Mouse (Mus musculus) lung, adult 2 months (tissue): ENCODE measurements around the gene Actrt2. TPM values are rescaled to one million over a fixed set of nuclear protein-coding genes. Genes with fewer than 3 reads are reported as not detected.

Experiments used
- DNase-seq: peaks from one replicate; pipeline ENCODE4 v3.0.0; 2022
- H3K4me1 ChIP-seq: fragments of 200-500 bp; 2 replicates; pipeline ENCODE4 v1.6.1; 2011; ENCODE audit warnings: low read length; ENCODE audit not compliant: control insufficient read depth, insufficient read depth
- H3K4me3 ChIP-seq: fragments of 200-500 bp; replicated peaks from 2 replicates; pipeline ENCODE3; 2011; ENCODE audit warnings: low read depth, mild to moderate bottlenecking, control low read depth, low read length; ENCODE audit errors: extremely low read depth
- CTCF ChIP-seq: fragments of 200-500 bp; IDR thresholded peaks from 2 replicates; pipeline ENCODE4 v1.5.1; 2011; ENCODE audit warnings: mild to moderate bottlenecking, low read length, control low read depth; ENCODE audit not compliant: insufficient read depth
- POLR2A ChIP-seq: fragments of 200-500 bp; IDR thresholded peaks from 2 replicates; pipeline ENCODE4 v1.6.1; 2011; ENCODE audit warnings: low read depth, mild to moderate bottlenecking, control low read depth, low read length, borderline replicate concordance; ENCODE audit errors: extremely low read depth
- WGBS: fragments of 180-500 bp; shearing (Covaris S2); methylation state at CpG from one replicate; pipeline ENCODE4 v1.1.7; 2018; 5-methylcytosine and 5-hydroxymethylcytosine counted together
- polyA plus RNA-seq: library from polyadenylated mRNA; depleted of rRNA; stranded (reverse); fragments of >200 nt; gene quantifications from 2 replicates; pipeline ENCODE4 v1.2.3, GENCODE M21; 2012

The Actrt2 gene
- polyA plus RNA-seq, 1 experiment = not detected

DNA sequence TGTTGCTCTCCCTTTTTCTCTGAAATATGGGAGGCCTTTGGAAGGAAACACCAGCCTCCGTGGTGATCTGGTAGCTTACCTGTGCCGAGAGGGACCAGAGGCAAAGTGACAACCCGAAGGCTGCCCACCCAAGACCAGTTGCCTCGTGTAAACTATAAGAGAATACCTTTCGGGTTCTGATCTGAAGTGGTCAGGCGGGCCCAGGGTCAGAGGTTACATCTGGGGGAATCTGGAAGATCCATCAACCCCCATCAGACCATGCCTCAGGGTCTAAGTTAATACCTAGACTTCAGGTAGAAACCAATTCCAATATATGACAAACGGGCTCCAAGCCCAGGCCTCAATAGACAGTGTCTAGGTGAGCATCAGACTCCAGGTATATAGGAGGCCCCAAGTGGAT is 35.3 kb upstream of the Actrt2 start:
- no peak for TF ChIP-seq CTCF
- TF ChIP-seq POLR2A = no peak
- no peaks in the 10 kb centered on the region for H3K4me1 ChIP-seq
- 83% methylated on average over 7 of the region's 7 CpGs for WGBS
- no peak overlapping the region for H3K4me3 ChIP-seq
- DNase-seq = no peak

DNA sequence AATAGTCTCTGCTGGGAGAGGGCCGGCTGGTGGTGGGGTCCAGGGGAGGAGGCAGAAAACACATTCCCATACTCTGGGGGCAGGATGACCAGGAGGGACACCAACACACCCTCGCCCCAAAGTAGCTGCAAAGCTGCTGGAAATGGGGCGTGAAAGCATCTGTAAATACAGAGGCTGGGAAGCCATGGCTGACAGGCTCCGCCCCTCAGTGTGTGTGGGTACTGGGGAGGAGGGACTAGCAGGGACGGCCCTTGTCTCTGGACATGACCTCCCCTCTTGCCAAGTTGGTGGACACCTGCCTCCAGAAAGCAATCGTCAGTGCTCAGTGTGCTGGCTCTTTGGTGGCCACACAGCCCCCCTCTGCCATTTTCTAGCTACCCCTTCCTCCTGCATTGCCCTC is 34.5 kb upstream of the Actrt2 start:
- TF ChIP-seq CTCF = no peak
- TF ChIP-seq POLR2A = no peak
- 63% methylated on average over 6 of the region's 6 CpGs for WGBS
- DNase-seq = no peak

DNA sequence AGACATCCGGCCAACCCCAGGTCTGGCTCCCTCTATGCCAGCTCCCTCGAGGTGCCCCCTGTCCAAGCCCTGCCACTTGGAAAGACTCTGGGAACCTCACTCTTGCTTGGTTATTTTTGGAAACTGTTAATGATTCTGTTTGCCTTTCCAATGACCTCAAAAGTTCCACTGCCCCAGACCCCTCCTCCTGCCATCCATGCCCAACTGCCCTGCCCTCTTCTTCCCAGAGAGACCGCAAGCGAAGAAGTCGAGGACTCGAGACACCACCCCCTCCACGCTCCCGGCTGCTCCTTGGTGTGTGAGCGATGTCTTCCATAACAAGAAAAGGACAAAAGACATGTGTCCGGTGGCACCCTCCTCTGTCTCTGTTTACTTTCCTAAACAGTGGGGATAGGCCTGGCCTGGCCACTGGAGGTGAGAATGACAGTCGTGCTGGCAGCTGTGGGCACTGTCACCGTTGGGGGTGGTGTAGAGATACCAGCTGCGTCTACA is 33.3 kb upstream of the Actrt2 start:
- no peak for DNase-seq

More for the DNA sequence above, 34.5 kb upstream of the Actrt2 start:
- Histone ChIP-seq H3K4me1 (no peaks in the 10 kb centered on the region), H3K4me3 (no peak overlapping the region)

DNA sequence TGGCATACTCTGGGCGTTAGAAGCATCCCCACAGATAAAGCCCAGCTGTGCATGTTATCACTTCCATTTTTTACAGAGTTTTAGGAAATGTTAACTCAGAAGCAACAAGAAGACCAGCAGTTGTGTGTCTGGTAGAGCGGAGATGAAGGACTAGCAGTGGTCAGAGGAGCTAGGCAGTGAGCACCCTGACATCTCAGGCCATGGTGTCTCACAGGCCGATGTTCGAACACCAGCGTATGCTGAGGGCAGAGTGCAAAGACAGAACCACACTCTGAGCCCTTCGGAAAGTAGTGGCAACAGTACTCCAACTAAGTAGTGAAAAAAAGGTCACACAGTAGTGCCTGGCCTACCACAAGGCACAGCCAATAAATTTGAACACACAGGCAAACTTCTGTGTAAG is 32.8 kb upstream of the Actrt2 start:
- no peak overlapping the region for H3K4me3 ChIP-seq
- DNase-seq = no peak
- WGBS = 87% methylated on average over 6 of the region's 6 CpGs
- no peak for TF ChIP-seq POLR2A
- H3K4me1 ChIP-seq = no peaks in the 10 kb centered on the region

More for the DNA sequence above, 33.3 kb upstream of the Actrt2 start:
- TF ChIP-seq CTCF (no peak), POLR2A (no peak)
- Histone ChIP-seq H3K4me1 (no peaks in the 10 kb centered on the region), H3K4me3 (no peak overlapping the region)
- WGBS = 61% methylated on average over 13 of the region's 13 CpGs

DNA sequence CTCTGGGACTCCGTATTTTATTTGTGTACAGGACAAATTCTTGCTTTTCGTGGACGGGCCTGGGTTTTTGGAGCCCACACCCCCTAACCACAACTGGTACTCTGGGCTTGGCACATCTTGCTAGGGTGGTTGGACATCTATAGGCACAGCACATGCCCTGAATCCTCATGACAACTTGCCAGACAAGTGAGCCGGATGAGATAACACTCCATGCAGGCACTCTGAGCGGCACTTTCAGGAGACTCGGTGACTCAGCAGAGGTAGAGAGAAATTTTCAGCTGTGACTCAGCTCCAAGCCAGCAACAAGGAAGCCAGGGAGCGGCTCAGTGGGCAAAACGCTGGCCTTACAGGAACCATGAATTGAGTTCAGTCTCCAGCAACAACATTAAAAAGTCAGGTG is 31.6 kb upstream of the Actrt2 start:
- DNase-seq = no peak
- H3K4me1 ChIP-seq = no peaks in the 10 kb centered on the region
- no peak overlapping the region for H3K4me3 ChIP-seq
- 69% methylated on average over 8 of the region's 8 CpGs for WGBS
- no peak for TF ChIP-seq POLR2A
- TF ChIP-seq CTCF = no peak

DNA sequence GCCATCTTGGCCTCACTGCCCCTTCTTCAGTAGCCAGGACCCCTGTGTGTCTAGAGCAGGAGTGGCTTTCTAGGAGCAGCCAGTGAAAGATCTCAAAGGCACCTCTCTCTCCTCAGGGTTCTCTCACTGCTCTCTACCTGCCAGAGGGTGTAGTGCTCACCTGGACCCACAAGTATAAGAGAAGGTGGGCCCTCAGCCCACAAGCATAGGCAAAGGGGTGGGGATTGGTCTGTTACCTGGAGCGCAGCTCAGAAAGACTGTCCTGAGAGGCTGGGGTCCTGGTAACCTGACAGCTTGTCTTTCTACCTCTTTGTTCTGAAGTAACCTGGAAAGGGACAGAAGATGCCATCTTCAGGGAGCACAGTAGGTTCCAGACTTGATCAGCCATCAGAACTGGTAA is 31.0 kb upstream of the Actrt2 start:
- no peak overlapping the region for H3K4me3 ChIP-seq
- WGBS = 100% methylated on average over 1 of the region's 1 CpGs
- DNase-seq = no peak
- no peaks in the 10 kb centered on the region for H3K4me1 ChIP-seq
- TF ChIP-seq POLR2A (no peak), CTCF (no peak)

DNA sequence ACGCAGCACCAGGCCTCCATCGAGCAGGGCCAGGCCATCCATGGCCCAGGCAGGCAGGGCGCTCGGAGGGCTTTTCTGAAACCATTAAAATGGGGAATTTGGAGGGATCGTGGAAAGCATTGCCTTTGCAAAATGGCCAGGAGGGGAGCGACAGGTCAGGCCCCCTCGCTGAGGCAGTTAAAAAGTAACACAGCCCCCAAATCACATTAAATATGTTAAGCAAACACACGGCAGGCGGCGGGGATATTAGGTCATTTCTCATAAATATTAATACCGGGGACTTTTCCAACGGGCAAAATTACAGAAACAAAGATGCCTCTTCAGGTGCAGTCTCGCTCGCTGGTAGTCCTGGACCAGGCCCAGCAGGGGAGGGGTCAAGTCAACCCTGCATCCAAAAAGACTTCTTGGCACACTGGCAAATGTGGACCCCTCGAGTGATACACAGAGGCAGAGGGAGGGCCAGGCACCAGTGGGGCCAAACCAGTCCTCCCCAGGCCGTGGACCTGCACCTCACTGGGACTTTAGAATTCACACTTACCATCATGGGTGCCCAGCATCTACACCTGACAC is 30.4 kb upstream of the Actrt2 start:
- Histone ChIP-seq H3K4me1 (no peaks in the 10 kb centered on the region), H3K4me3 (no peak overlapping the region)
- 80% methylated on average over 16 of the region's 16 CpGs for WGBS
- TF ChIP-seq CTCF (no peak), POLR2A (no peak)
- no peak for DNase-seq

DNA sequence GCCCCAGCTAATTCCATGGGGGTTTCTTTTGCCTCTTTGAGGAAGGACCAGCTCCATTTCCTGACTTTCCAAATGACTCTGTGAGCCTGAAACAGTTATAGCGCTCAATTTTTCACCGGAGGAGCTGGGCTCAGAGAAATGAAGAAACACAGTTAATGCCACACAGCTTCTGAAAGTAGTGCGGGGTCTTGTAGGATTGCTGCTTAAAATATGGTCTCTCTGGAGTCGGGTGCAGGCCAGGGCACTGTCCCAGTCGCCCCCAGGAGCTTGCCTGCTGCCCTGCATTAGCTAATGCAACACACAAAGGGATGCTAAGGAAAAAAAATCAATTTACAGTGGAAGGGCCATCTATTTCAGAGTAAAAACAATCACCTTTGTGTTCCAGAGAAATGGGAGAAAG is 29.8 kb upstream of the Actrt2 start:
- H3K4me3 ChIP-seq = no peak overlapping the region
- no peak for TF ChIP-seq POLR2A
- TF ChIP-seq CTCF = no peak
- no peaks in the 10 kb centered on the region for H3K4me1 ChIP-seq
- 80% methylated on average over 5 of the region's 5 CpGs for WGBS
- DNase-seq = no peak

DNA sequence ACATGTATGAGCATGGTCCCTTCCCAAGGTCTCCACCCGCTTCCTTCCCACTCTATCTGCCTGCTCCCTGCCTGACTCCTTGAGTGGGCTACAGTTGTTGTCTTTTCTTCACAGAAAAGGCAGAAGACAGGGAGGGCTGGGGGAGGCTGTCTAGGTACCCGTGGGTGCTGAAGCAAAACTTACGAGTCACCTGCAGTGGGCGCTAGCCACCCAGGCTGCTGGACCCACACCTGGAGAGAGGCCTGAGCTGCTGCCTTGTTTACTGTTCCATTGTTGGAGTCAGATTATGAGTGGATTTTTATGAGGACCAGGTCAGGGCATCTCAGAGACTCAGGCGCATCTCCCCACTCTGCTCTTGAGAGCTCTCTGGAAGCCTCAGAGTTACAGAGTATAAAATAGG is 28.9 kb upstream of the Actrt2 start:
- H3K4me3 ChIP-seq = no peak overlapping the region
- TF ChIP-seq CTCF = no peak
- TF ChIP-seq POLR2A = no peak
- no peak for DNase-seq
- WGBS = 65% methylated on average over 5 of the region's 5 CpGs
- no peaks in the 10 kb centered on the region for H3K4me1 ChIP-seq

DNA sequence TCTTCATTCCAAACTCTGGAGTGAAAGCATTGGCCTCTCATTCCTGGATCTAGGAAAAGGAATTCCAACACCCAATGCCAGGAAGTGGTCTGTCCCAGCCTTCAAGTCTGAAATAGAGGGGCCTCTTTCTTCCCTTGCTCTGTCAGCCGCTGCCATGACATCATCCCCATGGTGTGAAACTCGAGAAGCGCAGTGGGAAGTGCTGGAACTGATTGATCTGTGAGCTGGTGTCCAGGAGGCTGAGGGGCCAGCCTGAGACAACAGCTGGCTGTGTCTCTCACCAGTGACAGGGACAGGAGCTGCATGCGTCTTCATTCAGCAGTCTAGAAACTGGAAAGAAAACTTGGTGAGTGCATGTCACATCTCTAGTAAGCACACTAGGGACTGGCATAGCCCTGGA is 28.5 kb upstream of the Actrt2 start:
- Histone ChIP-seq H3K4me3 (no peak overlapping the region), H3K4me1 (no peaks in the 10 kb centered on the region)
- TF ChIP-seq CTCF (no peak), POLR2A (no peak)
- 12% methylated on average over 4 of the region's 4 CpGs for WGBS
- no peak for DNase-seq

DNA sequence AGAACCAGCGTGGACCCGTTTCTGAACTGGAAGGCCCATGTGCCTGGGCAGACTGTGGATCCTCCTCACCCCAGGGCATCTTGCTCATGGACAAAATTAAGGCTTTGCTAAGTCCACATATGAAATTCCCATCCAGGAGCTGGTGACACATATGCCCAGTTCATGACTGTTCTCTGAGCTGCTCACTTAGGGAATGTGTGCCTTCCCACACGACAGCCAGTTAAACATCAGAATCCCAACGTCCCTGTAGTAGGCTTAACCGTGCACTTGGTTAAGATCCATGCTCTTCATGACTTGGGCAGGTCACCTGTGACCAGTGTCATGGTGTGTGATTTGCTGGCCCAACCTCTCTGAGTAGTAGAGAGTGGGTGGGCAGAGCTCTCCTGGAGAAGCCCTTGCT is 26.7 kb upstream of the Actrt2 start:
- WGBS = 89% methylated on average over 5 of the region's 5 CpGs
- DNase-seq = no peak
- TF ChIP-seq CTCF = no peak
- TF ChIP-seq POLR2A = no peak
- H3K4me3 ChIP-seq = no peak overlapping the region
- H3K4me1 ChIP-seq = no peaks in the 10 kb centered on the region
